Mouse (Mus musculus) embryonic facial prominence, embryonic 10.5 days (tissue): ENCODE measurements at regions not wholly inside any gene's neighbourhood (a gene's known extent, or its start where the extent isn't known, plus 50 kb on each side); places are given as distances from the start of the nearest gene placed in this dataset.

ENCODE experiments used
- DNase-seq: peaks from one replicate; pipeline ENCODE4 v3.0.0-alpha.2; 2017; ENCODE audit warnings: low spot score
- H3K27ac ChIP-seq: fragments of 300-500 bp; sonication (generic); replicated peaks from 2 replicates; pipeline ENCODE4 v1.5.1; 2016; ENCODE audit warnings: mild to moderate bottlenecking
- H3K27me3 ChIP-seq: fragments of 300-500 bp; sonication (generic); replicated peaks from 2 replicates; pipeline ENCODE4 v1.6.1; 2016; ENCODE audit warnings: low read depth, mild to moderate bottlenecking; ENCODE audit not compliant: poor library complexity, severe bottlenecking
- H3K36me3 ChIP-seq: fragments of 300-500 bp; sonication (generic); replicated peaks from 2 replicates; pipeline ENCODE4 v1.6.1; 2016; ENCODE audit warnings: mild to moderate bottlenecking, moderate library complexity
- H3K4me1 ChIP-seq: fragments of 300-500 bp; sonication (generic); 2 replicates; pipeline ENCODE4 v1.6.1; 2016
- H3K4me3 ChIP-seq: fragments of 300-500 bp; sonication (generic); 2 replicates; pipeline ENCODE4 v1.5.1; 2016; ENCODE audit warnings: mild to moderate bottlenecking, moderate library complexity
- H3K9me3 ChIP-seq: fragments of 300-500 bp; sonication (generic); 2 replicates; pipeline ENCODE4 v1.6.1; 2016; ENCODE audit warnings: mild to moderate bottlenecking
- WGBS: fragments of 180-500 bp; shearing (Covaris S2); methylation state at CpG from one replicate; pipeline ENCODE4 v1.1.7; 2016; 5-methylcytosine and 5-hydroxymethylcytosine counted together

- DNase-seq = no peak
- peak overlapping the region; percentile 73 for H3K27ac ChIP-seq
Measured at GRCm38 (mm10) chr10:111746067-111746878, 226.2 kb upstream of the Krr1 start.

GRCm38 (mm10) chr10:111746879-111747477 is 225.5 kb upstream of the Krr1 start:
- Histone ChIP-seq H3K27me3 (no peaks in the 10 kb centered on the region), H3K36me3 (no peaks in the 10 kb centered on the region), H3K4me3 (no peak overlapping the region), H3K4me1 (peaks cover 34% of the 10 kb centered on the region), H3K9me3 (no peaks in the 10 kb centered on the region), H3K27ac (peak overlapping the region; percentile 73)
- no peak for DNase-seq
- WGBS = 77% methylated on average over 6 of the region's 6 CpGs

More at GRCm38 (mm10) chr10:111746067-111746878, 226.2 kb upstream of the Krr1 start:
- Histone ChIP-seq H3K4me3 (no peak overlapping the region), H3K36me3 (no peaks in the 10 kb centered on the region), H3K27me3 (no peaks in the 10 kb centered on the region), H3K4me1 (peaks cover 35% of the 10 kb centered on the region), H3K9me3 (no peaks in the 10 kb centered on the region)
- 70% methylated on average over 12 of the region's 12 CpGs for WGBS

- Histone ChIP-seq H3K27me3 (no peaks in the 10 kb centered on the region), H3K4me3 (no peak overlapping the region), H3K27ac (0 out of 2 replicates have a peak overlapping the region, but pooled peaks have one; percentile 30), H3K4me1 (peaks cover 34% of the 10 kb centered on the region), H3K36me3 (no peaks in the 10 kb centered on the region), H3K9me3 (no peaks in the 10 kb centered on the region)
- WGBS = 33% methylated on average over 3 of the region's 3 CpGs
- no peak for DNase-seq
Measured at GRCm38 (mm10) chr10:111748482-111748881, 224.0 kb upstream of the Krr1 start.

- no peak overlapping the region for H3K27ac ChIP-seq
- WGBS = 91% methylated on average over 2 of the region's 2 CpGs
- no peaks in the 10 kb centered on the region for H3K9me3 ChIP-seq
- 0 out of 2 replicates have a peak, but pooled peaks cover under 1% of the 10 kb centered on the region for H3K27me3 ChIP-seq
- H3K4me3 ChIP-seq = no peak overlapping the region
- DNase-seq = no peak
- H3K4me1 ChIP-seq = peaks cover 12% of the 10 kb centered on the region
- no peaks in the 10 kb centered on the region for H3K36me3 ChIP-seq
Measured at GRCm38 (mm10) chr10:111753646-111754045, 218.8 kb upstream of the Krr1 start.

- H3K4me3 ChIP-seq = no peak overlapping the region
- no peaks in the 10 kb centered on the region for H3K36me3 ChIP-seq
- no peaks in the 10 kb centered on the region for H3K9me3 ChIP-seq
- H3K27ac ChIP-seq = no peak overlapping the region
- no peak for DNase-seq
- 83% methylated on average over 1 of the region's 1 CpGs for WGBS
- H3K4me1 ChIP-seq = peaks cover 15% of the 10 kb centered on the region; the same call in 1 of the 2 replicates
- H3K27me3 ChIP-seq = 0 out of 2 replicates have a peak, but pooled peaks cover 5% of the 10 kb centered on the region
Measured at GRCm38 (mm10) chr10:111755964-111756363, 216.5 kb upstream of the Krr1 start.

- no peak overlapping the region for H3K27ac ChIP-seq
- DNase-seq = no peak
- no peaks in the 10 kb centered on the region for H3K36me3 ChIP-seq
- 95% methylated on average over 5 of the region's 5 CpGs for WGBS
- peaks cover 12% of the 10 kb centered on the region; the same call in 1 of the 2 replicates for H3K4me1 ChIP-seq
- no peak overlapping the region for H3K4me3 ChIP-seq
- H3K9me3 ChIP-seq = no peaks in the 10 kb centered on the region
- 0 out of 2 replicates have a peak, but pooled peaks cover 5% of the 10 kb centered on the region for H3K27me3 ChIP-seq
Measured at GRCm38 (mm10) chr10:111756528-111756927, 215.9 kb upstream of the Krr1 start.

GRCm38 (mm10) chr10:111757689-111758088 is 214.8 kb upstream of the Krr1 start:
- no peaks in the 10 kb centered on the region for H3K36me3 ChIP-seq
- WGBS = 86% methylated on average over 7 of the region's 7 CpGs
- no peak overlapping the region for H3K27ac ChIP-seq

GRCm38 (mm10) chr10:111759505-111759904 is 213.0 kb upstream of the Krr1 start:
- Histone ChIP-seq H3K4me1 (peaks cover 9% of the 10 kb centered on the region; the same call in 1 of the 2 replicates), H3K27ac (no peak overlapping the region), H3K9me3 (no peaks in the 10 kb centered on the region), H3K27me3 (0 out of 2 replicates have a peak, but pooled peaks cover 5% of the 10 kb centered on the region), H3K36me3 (no peaks in the 10 kb centered on the region), H3K4me3 (no peak overlapping the region)
- no peak for DNase-seq
- 79% methylated on average over 3 of the region's 3 CpGs for WGBS

More at GRCm38 (mm10) chr10:111757689-111758088, 214.8 kb upstream of the Krr1 start:
- Histone ChIP-seq H3K4me1 (peaks cover 9% of the 10 kb centered on the region; the same call in 1 of the 2 replicates), H3K4me3 (no peak overlapping the region), H3K9me3 (no peaks in the 10 kb centered on the region), H3K27me3 (0 out of 2 replicates have a peak, but pooled peaks cover 5% of the 10 kb centered on the region)
- DNase-seq = no peak

GRCm38 (mm10) chr10:111762751-111763528 is 209.5 kb upstream of the Krr1 start:
- 88% methylated on average over 8 of the region's 8 CpGs for WGBS
- H3K36me3 ChIP-seq = no peaks in the 10 kb centered on the region
- no peaks in the 10 kb centered on the region for H3K9me3 ChIP-seq
- H3K4me1 ChIP-seq = peaks cover 9% of the 10 kb centered on the region; the same call in 1 of the 2 replicates
- no peak overlapping the region for H3K4me3 ChIP-seq
- H3K27me3 ChIP-seq = 0 out of 2 replicates have a peak, but pooled peaks cover 5% of the 10 kb centered on the region
- no peak overlapping the region for H3K27ac ChIP-seq
- DNase-seq = no peak

GRCm38 (mm10) chr10:111767011-111767720 is 205.3 kb upstream of the Krr1 start:
- no peak for DNase-seq
- Histone ChIP-seq H3K27me3 (no peaks in the 10 kb centered on the region), H3K27ac (no peak overlapping the region), H3K4me3 (no peak overlapping the region), H3K9me3 (no peaks in the 10 kb centered on the region), H3K36me3 (no peaks in the 10 kb centered on the region), H3K4me1 (0 out of 2 replicates have a peak, but pooled peaks cover 4% of the 10 kb centered on the region)
- WGBS = 91% methylated on average over 7 of the region's 7 CpGs

- 92% methylated on average over 14 of the region's 14 CpGs for WGBS
- DNase-seq = no peak
- Histone ChIP-seq H3K36me3 (no peaks in the 10 kb centered on the region), H3K4me1 (0 out of 2 replicates have a peak, but pooled peaks cover 4% of the 10 kb centered on the region), H3K4me3 (no peak overlapping the region), H3K27ac (no peak overlapping the region), H3K27me3 (no peaks in the 10 kb centered on the region), H3K9me3 (no peaks in the 10 kb centered on the region)
Measured at GRCm38 (mm10) chr10:111767813-111768455, 204.5 kb upstream of the Krr1 start.
